Mouse (Mus musculus) lung, postnatal 36 days (tissue): Measurements from ENCODE around the gene Rhot1.
"Not testable (repeated sequence)": the region's sequence is repeated elsewhere in the genome, so short reads cannot be mapped to it uniquely, and the experiment has no call there.

Source experiments
- DNase-seq: peaks from one replicate; pipeline ENCODE4 v3.0.0; 2022; ENCODE audit warnings: mixed read lengths

The Rhot1 gene

GRCm38 (mm10) chr11:80196351-80196750, 12.5 kb upstream of the Rhot1 start:
- DNase-seq = no peak

GRCm38 (mm10) chr11:80199316-80199715, 9.5 kb upstream of the Rhot1 start:
- no peak for DNase-seq

- DNase-seq = no peak
Measured at GRCm38 (mm10) chr11:80199773-80200172, 9.0 kb upstream of the Rhot1 start.

DNA sequence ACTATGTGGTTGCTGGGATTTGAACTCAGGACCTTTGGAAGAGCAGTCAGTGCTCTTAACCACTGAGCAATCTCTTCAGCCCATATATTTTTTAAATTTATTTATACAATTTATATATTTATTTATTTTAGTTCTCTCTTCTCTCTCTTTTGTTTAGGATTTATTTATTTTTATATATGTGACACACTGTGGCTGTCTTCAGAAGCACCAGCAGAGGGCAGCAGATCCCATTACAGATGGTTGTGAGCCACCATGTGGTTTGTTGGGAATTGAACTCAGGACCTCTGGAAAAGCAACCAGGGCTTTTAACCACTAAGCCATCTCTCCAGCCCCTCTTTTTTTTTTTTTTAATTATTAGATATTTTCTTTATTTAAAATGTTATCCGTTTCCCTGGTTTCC, 8.5 kb upstream of the Rhot1 start:
- DNase-seq = peak; percentile 56

GRCm38 (mm10) chr11:80202296-80202695, 6.5 kb upstream of the Rhot1 start:
- no peak for DNase-seq

DNA sequence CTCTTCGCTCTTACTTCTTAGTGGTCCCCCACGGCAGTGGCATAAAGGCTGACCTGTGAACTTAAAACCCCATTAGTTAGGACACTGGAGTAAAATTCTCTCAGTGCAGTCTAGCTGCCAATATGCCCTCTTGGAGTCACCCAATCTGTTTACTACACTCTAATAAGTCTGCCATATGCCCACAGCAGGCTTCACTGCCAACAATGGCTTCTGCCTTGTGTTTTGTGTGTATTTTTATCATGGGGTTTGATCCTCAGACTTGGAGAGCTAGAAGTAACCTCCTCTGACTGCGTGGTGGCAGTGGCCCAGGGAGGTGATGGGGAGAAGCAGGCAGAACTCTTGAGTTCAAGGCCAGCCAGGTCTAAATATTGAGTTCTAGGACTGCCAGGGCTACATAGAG, 4.8 kb upstream of the Rhot1 start:
- no peak for DNase-seq

DNA sequence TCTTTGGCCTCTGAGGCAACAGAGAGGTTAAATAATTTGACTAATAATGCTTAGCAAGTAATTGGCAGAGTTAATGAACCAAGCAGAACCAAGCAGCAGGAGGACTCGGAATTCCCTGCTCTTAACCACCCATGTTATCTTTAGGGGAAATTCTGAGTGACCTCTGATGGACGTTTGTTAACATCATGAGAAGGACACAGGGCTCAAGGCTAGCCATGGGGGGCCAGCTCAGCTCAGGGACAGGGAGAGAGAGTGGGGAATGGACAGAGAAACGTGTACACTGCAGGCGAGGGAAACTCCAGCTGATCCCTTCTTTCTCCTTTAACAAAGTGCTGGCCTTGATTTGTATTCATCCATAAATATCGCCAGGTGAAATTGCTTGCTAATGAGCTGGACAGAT, 3.9 kb upstream of the Rhot1 start:
- no peak for DNase-seq

DNA sequence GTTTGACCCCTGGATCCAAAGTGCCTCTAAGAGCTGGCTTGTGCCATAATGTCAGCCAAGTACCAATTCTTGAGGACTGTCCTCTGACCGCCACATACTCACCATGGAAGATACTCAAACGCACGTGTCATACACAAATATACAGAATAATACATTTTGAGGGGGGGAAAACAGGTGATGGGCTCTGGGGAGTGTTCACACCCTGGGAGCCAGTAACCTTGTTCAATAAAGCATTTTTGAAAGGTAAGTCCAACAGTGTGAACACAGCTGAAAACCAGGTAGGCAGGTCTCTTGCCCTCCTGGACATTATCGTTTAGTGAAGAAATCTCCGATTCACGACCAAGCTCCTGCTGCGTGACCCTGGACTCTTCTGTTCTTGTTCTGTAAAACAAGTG, 357 bp upstream of the Rhot1 start:
- DNase-seq = no peak

DNA sequence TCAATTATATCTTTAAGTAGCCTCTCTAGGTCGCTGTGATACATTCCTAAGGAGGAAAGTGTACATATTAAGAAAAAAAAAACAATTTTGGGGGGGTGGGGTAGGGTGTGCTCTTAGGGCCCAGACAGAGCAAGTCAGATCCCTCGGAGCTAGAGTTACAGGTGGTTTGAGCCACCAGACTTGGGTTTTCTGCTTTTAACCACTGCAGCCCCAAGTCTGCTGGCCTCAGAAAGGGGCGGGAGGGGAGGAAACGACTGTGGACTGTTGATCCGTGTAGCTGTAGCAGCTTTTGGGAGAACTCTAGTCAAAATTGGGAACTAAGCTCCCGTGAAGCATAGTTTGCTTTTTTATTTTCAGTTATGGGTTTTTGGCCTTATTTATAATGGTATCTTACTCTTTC, 1.5 kb downstream of the Rhot1 start:
- no peak for DNase-seq

- no peak for DNase-seq
Measured at GRCm38 (mm10) chr11:80212282-80212681, 3.5 kb downstream of the Rhot1 start.

- no peak for DNase-seq
Measured at GRCm38 (mm10) chr11:80215291-80215690, 6.5 kb downstream of the Rhot1 start.

- DNase-seq = no peak
Measured at GRCm38 (mm10) chr11:80218657-80219293, 10.0 kb downstream of the Rhot1 start.

DNA sequence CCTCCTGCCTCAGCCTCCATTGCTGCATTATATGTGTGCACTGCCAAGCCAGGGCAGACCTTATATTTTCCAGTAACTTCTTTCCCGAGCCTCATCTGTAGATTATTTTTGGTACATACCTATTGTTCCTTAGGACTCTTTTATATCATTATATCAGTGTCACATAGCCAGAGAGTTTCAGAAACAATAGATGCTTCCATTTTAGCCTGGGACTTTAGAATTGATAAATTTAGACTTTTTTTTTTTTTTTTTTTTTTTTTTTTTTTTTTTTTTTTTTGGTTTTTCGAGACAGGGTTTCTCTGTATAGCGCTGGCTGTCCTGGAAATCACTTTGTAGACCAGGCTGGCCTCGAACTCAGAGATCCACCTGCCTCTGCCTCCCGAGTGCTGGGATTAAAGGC, 21.2 kb downstream of the Rhot1 start:
- DNase-seq = not testable (repeated sequence)

- DNase-seq = no peak
Measured at GRCm38 (mm10) chr11:80237278-80237677, 28.5 kb downstream of the Rhot1 start.

DNA sequence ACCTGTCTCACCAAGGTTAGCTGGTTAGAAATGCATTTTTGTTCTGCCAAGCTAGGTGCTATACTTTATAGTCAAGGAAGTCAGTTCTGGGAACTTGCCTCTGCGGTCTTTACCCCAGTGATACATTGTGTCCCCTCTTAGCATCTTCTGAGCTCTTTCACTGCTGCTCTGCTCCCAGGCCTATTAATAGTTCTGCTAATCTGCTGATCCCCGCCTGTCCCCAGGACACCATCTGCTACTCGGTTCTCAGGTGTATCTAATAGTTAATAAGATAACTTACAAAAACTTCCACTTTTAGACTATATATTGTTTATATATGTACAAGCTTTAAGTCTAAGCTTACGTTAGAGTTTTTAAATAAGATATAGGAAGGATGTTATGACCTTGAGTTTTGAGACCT, 29.5 kb downstream of the Rhot1 start:
- DNase-seq = no peak

DNA sequence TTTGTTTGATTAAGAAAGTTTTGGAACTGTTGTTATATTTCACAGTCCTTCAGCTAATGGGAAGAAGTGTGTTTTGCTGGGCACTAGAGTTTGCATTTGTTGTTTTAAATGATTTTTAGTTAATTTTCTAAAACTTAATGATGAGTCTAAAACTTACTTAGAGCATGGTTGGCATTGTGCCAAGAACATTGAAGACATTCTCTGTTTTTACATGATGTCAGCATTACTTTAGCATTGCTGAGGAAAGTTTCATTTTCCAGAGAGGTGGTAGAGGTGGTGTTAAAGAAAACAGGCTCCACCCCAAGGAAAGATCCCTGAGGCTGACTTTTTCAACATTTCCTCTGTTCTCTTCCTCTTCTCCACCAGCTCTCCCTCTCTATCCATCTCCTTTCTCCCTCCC, 38.2 kb downstream of the Rhot1 start:
- DNase-seq = no peak

GRCm38 (mm10) chr11:80248531-80248930, 39.7 kb downstream of the Rhot1 start:
- no peak for DNase-seq

DNA sequence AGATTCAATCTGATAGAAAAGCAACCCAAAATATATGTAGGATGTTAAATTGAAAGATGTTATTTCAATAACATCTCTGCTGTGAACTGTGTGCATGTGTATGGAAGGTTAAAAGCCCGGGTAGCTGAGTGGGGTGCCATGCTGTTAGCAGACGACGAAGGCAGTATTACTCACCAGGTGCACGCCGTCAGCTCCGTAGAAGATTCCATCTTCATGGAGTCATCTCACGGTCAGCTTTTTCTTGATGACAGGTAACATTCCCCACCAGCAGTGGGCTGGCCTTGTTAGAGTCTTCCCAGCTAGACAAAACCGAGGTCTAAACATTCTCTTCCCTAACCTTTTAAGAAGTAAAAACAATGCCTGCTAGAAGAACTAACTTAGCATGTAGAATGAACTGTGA, 55.3 kb downstream of the Rhot1 start:
- no peak for DNase-seq

DNA sequence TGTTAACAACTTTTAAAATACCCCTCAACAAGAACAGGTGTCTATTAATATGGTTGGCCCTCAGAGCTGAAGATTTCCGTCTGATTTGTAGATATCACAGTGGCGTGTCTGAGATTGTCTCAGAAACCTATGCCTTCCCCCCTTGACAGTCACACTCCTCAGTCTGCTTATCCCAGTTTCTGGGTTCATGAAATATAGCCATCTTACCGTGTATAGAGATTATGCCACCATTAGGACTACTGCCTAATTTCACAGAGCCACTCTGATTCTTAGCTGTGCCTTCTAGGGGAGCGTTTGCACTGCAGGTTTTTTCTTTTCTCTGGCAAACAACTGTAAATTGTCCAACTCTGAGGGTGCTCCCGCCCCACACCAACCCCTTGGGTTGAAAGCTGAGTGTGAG, 62.3 kb downstream of the Rhot1 start:
- no peak for DNase-seq

GRCm38 (mm10) chr11:80275011-80275410, 66.2 kb downstream of the Rhot1 start:
- DNase-seq = no peak

DNA sequence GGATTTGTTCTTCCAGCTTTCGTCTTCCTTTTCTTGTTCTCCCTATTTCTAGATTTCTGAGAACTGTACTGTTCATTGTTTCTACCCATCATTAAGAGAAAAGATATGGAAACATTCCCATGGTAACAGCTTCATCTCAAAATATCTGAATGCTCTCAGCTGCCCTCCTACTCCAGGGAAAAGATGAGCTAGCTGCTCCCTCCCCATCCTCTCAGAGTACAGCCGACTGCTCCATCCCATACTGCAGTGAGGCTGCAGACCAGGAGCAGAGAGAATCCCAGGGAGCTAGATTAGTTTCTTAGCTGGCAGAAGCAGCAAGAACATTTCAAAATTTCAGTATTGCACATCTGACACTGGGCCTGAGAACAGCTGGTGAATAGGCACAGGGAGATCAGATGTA, 69.2 kb downstream of the Rhot1 start:
- DNase-seq = no peak

DNA sequence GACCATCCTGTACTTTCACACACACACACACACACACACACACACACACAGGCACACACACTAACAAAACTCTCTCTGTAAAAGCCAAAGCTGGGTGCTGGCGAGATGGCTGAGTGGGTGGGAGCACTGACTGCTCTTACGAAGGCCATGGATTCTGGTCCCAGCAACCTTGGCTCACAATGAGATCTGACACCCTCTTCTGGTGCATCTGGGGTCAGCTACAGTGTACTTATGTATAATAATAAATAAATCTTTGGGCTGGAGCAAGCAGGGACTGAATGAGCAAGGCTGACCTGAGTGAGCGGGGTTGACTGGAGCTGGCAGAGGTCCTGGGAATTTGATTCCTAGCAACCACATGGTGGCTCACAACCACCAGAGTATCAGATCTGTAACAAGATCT, 75.0 kb downstream of the Rhot1 start:
- DNase-seq = no peak

DNA sequence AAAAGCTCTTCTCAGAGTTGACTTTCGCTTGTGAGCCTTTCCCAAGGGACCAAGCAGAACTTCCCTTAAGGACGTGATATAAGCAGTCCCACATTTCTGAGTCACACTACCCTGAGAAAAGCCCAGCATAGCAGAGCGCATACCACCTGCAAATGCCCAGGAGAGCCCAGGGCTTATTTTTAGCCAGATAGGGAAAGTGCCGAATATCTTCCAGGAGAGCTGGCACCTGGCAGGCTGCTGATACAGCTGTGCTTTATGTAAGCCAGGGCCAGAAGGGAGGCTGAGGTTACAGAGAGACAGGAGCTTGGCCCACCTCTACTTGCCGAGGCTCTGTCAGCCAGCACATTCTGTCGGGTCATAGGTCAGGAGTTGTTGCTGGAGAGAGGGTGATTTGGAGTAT, 75.8 kb downstream of the Rhot1 start:
- peak; percentile 6 for DNase-seq

- peak; percentile 78 for DNase-seq
Measured at GRCm38 (mm10) chr11:80287150-80287549, 78.3 kb downstream of the Rhot1 start.

- DNase-seq = peak; percentile 47
Measured at GRCm38 (mm10) chr11:80289701-80290445, 81.1 kb downstream of the Rhot1 start.
